21 mouse cellular contexts compared by ENCODE assay signal in the genomic region with DNA sequence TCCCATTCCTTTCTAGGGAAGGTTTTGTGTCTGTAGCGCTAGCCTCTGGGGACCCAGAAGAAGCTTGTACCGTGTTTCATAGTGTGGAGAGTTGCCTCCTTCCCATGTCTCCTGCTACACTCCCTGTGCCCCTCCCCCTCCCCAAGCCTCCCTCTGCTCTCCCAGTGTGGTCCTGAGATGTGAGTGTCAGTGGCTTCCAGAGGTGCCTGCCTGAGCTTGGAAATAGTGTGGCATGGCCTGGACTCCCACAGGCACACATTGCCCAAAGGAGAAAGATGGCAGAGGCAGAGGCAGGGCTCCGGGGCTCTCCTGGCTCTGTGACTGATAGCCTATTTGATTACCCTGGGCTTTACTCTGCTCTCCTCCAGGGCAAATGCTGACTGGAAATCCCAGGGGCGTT.
A peak's percentile ranks its signal among the peaks of the same experiment; 100 is the strongest.
DNase-seq lines count a peak whose midpoint lies in the region; ATAC-seq lines count a peak whose summit lies in the region.
"Had no signal": no experiment of that assay in that cellular context is flagged by ENCODE, and none has a peak within 500 bp of the region (broad histone marks: within the 10 kb centered on the region; RNA-seq: fewer than 3 reads in every experiment).

No protein-coding gene starts in this region.

- peaks cover 21% of the 10 kb centered on the region for H3K4me1 ChIP-seq in hindbrain, embryonic 10.5 days (replicated peaks)
- H3K4me1 ChIP-seq in hindbrain, embryonic 12.5 days: peaks cover 15% of the 10 kb centered on the region
- peaks cover 4% of the 10 kb centered on the region for H3K4me1 ChIP-seq in midbrain, embryonic 11.5 days (ENCODE audit: control insufficient read depth, insufficient read depth, low read length)
- peaks cover 3% of the 10 kb centered on the region for H3K4me1 ChIP-seq in midbrain, embryonic 15.5 days
- H3K4me1 ChIP-seq: embryonic facial prominence, embryonic 15.5 days had no signal

- WGBS in hindbrain, embryonic 10.5 days: 49% methylated on average over 4 of the region's 4 CpGs
- 42% methylated on average over 4 of the region's 4 CpGs for WGBS in hindbrain, embryonic 12.5 days
- WGBS in midbrain, embryonic 11.5 days: 54% methylated on average over 4 of the region's 4 CpGs
- 59% methylated on average over 4 of the region's 4 CpGs for WGBS in midbrain, embryonic 15.5 days

- ATAC-seq in hindbrain, embryonic 12.5 days (ENCODE audit: low FRiP score): no peak
- no peak for ATAC-seq in midbrain, embryonic 11.5 days (ENCODE audit: low FRiP score)
- no peak for ATAC-seq in midbrain, embryonic 15.5 days (replicated peaks)
- ATAC-seq: forebrain, embryonic 14.5 days; forebrain, embryonic 16.5 days had no signal

- no peak for DNase-seq in hindbrain, embryonic 10.5 days (ENCODE audit: low spot score)
- peak; percentile 59 for DNase-seq in midbrain, embryonic 11.5 days (ENCODE audit: low spot score, missing footprints)
- DNase-seq: adrenal gland, adult 2 months; adrenal gland, postnatal 10 days; adrenal gland, postnatal 25 days; cerebellum, adult 11 months; cerebellum, adult 18-20 months; cerebellum, adult 8-10 months; cerebellum, adult 9-11 months; cerebellum, postnatal 14 days; cerebellum, postnatal 36 days; embryo, embryonic 11 days had no signal

- no peaks in the 10 kb centered on the region for H3K9me3 ChIP-seq in hindbrain, embryonic 10.5 days
- no peaks in the 10 kb centered on the region for H3K9me3 ChIP-seq in hindbrain, embryonic 12.5 days (replicated peaks)
- H3K9me3 ChIP-seq in midbrain, embryonic 11.5 days (ENCODE audit: control insufficient read depth, low read length): no peaks in the 10 kb centered on the region
- H3K9me3 ChIP-seq in midbrain, embryonic 15.5 days: no peaks in the 10 kb centered on the region
- H3K9me3 ChIP-seq: embryonic facial prominence, embryonic 13.5 days; embryonic facial prominence, embryonic 15.5 days; forebrain, embryonic 10.5 days; forebrain, embryonic 12.5 days had no signal

- H3K27ac ChIP-seq in hindbrain, embryonic 10.5 days: 0 out of 2 replicates have a peak overlapping the region, but pooled peaks have one; percentile 29
- H3K27ac ChIP-seq in hindbrain, embryonic 12.5 days: no peak overlapping the region
- no peak overlapping the region for H3K27ac ChIP-seq in midbrain, embryonic 11.5 days (ENCODE audit: low read depth, low read length)
- no peak overlapping the region for H3K27ac ChIP-seq in midbrain, embryonic 15.5 days
- H3K27ac ChIP-seq: embryonic facial prominence, embryonic 13.5 days; embryonic facial prominence, embryonic 15.5 days; forebrain, embryonic 10.5 days; forebrain, embryonic 12.5 days had no signal

- no peaks in the 10 kb centered on the region for H3K27me3 ChIP-seq in hindbrain, embryonic 10.5 days (ENCODE audit: insufficient read depth, poor library complexity, severe bottlenecking)
- no peaks in the 10 kb centered on the region for H3K27me3 ChIP-seq in hindbrain, embryonic 12.5 days
- H3K27me3 ChIP-seq in midbrain, embryonic 11.5 days (ENCODE audit: control insufficient read depth, insufficient read depth, low read length): no peaks in the 10 kb centered on the region
- no peaks in the 10 kb centered on the region for H3K27me3 ChIP-seq in midbrain, embryonic 15.5 days (replicated peaks)
- H3K27me3 ChIP-seq: embryonic facial prominence, embryonic 13.5 days; embryonic facial prominence, embryonic 15.5 days had no signal

- H3K36me3 ChIP-seq in hindbrain, embryonic 10.5 days: no peaks in the 10 kb centered on the region
- no peaks in the 10 kb centered on the region for H3K36me3 ChIP-seq in hindbrain, embryonic 12.5 days
- H3K36me3 ChIP-seq in midbrain, embryonic 11.5 days (ENCODE audit: control insufficient read depth, insufficient read depth, low read length): no peaks in the 10 kb centered on the region
- no peaks in the 10 kb centered on the region for H3K36me3 ChIP-seq in midbrain, embryonic 15.5 days (replicated peaks)
- H3K36me3 ChIP-seq: embryonic facial prominence, embryonic 13.5 days; embryonic facial prominence, embryonic 15.5 days; forebrain, embryonic 10.5 days; forebrain, embryonic 12.5 days had no signal

- H3K9ac ChIP-seq in hindbrain, embryonic 12.5 days: no peak overlapping the region
- no peak overlapping the region for H3K9ac ChIP-seq in midbrain, embryonic 11.5 days (ENCODE audit: low read length)
- no peak overlapping the region for H3K9ac ChIP-seq in midbrain, embryonic 15.5 days
- H3K9ac ChIP-seq: embryonic facial prominence, embryonic 13.5 days; embryonic facial prominence, embryonic 15.5 days; forebrain, embryonic 12.5 days had no signal

- H3K4me3 ChIP-seq in hindbrain, embryonic 10.5 days: no peak overlapping the region
- no peak overlapping the region for H3K4me3 ChIP-seq in hindbrain, embryonic 12.5 days
- no peak overlapping the region for H3K4me3 ChIP-seq in midbrain, embryonic 11.5 days (ENCODE audit: low read depth, low read length)
- H3K4me3 ChIP-seq in midbrain, embryonic 15.5 days: no peak overlapping the region
- H3K4me3 ChIP-seq: embryonic facial prominence, embryonic 13.5 days; embryonic facial prominence, embryonic 15.5 days; erythroblast, embryonic 14.5 days; forebrain, embryonic 10.5 days; forebrain, embryonic 12.5 days had no signal

- no peak overlapping the region for H3K4me2 ChIP-seq in hindbrain, embryonic 12.5 days (replicated peaks)
- no peak overlapping the region for H3K4me2 ChIP-seq in midbrain, embryonic 11.5 days
- H3K4me2 ChIP-seq in midbrain, embryonic 15.5 days: no peak overlapping the region
- H3K4me2 ChIP-seq: embryonic facial prominence, embryonic 13.5 days; embryonic facial prominence, embryonic 15.5 days; forebrain, embryonic 12.5 days had no signal
